Mouse (Mus musculus) spleen, adult 2 months (tissue): ENCODE measurements around the gene C8a. TPM values are rescaled to one million over a fixed set of nuclear protein-coding genes. Genes with fewer than 3 reads are reported as not detected.

Experiments
- DNase-seq, 2 experiments: peaks; one replicate each; pipeline versions ENCODE4 v3.0.0 to v3.0.0-alpha.2; 2012 to 2021; ENCODE audit warnings: low spot score in 2 of 2, low read depth in 1 of 2
- H3K27ac ChIP-seq: fragments of 200-500 bp; 2 replicates; pipeline ENCODE4 v1.5.1; 2012; ENCODE audit warnings: low read length, inconsistent platforms; ENCODE audit not compliant: insufficient read depth
- H3K27me3 ChIP-seq: fragments of 200-500 bp; 2 replicates; pipeline ENCODE4 v1.6.1; 2012; ENCODE audit warnings: mild to moderate bottlenecking, moderate library complexity, low read length, inconsistent platforms; ENCODE audit not compliant: control insufficient read depth, insufficient read depth
- H3K36me3 ChIP-seq: fragments of 200-500 bp; 2 replicates; pipeline ENCODE4 v1.6.1; 2012; ENCODE audit warnings: mild to moderate bottlenecking, low read length, inconsistent platforms; ENCODE audit not compliant: control insufficient read depth, insufficient read depth
- H3K4me1 ChIP-seq: fragments of 200-500 bp; 2 replicates; pipeline ENCODE4 v1.6.1; 2011; ENCODE audit warnings: inconsistent platforms; ENCODE audit not compliant: control insufficient read depth, insufficient read depth, insufficient read length
- H3K4me3 ChIP-seq: fragments of 200-500 bp; 2 replicates; pipeline ENCODE4 v1.5.1; 2011; ENCODE audit warnings: mild to moderate bottlenecking, inconsistent platforms; ENCODE audit not compliant: insufficient read depth, insufficient read length; ENCODE audit errors: extremely low read depth
- CTCF ChIP-seq: fragments of 200-500 bp; IDR thresholded peaks from 2 replicates; pipeline ENCODE4 v1.5.1; 2011; ENCODE audit warnings: mild to moderate bottlenecking, inconsistent platforms; ENCODE audit not compliant: insufficient read depth, insufficient read length, insufficient replicate concordance; ENCODE audit errors: extremely low read depth
- POLR2A ChIP-seq: fragments of 200-500 bp; IDR thresholded peaks from 2 replicates; pipeline ENCODE4 v1.6.1; 2011; ENCODE audit warnings: low read depth, low read length, inconsistent platforms
- WGBS: fragments of 180-500 bp; shearing (Covaris S2); methylation state at CpG from one replicate; pipeline ENCODE4 v1.1.7; 2018; 5-methylcytosine and 5-hydroxymethylcytosine counted together
- polyA plus RNA-seq: library from polyadenylated mRNA; depleted of rRNA; stranded (reverse); fragments of >200 nt; gene quantifications from 2 replicates; pipeline ENCODE4 v1.2.3, GENCODE M21; 2012

Gene C8a
- polyA plus RNA-seq, 1 experiment: not detected

- no peak for TF ChIP-seq CTCF
- TF ChIP-seq POLR2A: no peak
- H3K4me1 ChIP-seq: no peaks in the 10 kb centered on the region
- no peaks in the 10 kb centered on the region for H3K27me3 ChIP-seq
- 67% methylated on average over 2 of the region's 2 CpGs for WGBS
- DNase-seq: no peak
- H3K36me3 ChIP-seq: no peaks in the 10 kb centered on the region
- H3K4me3 ChIP-seq: no peak overlapping the region
- no peak overlapping the region for H3K27ac ChIP-seq
Measured at GRCm38 (mm10) chr4:104855216-104855615, 21.0 kb downstream of the C8a start.

GRCm38 (mm10) chr4:104843546-104843945 lies 32.7 kb downstream of the C8a start:
- no peaks in the 10 kb centered on the region for H3K27me3 ChIP-seq
- no peak overlapping the region for H3K4me3 ChIP-seq
- no peaks in the 10 kb centered on the region for H3K36me3 ChIP-seq
- DNase-seq: no peak
- no peak overlapping the region for H3K27ac ChIP-seq
- H3K4me1 ChIP-seq: no peaks in the 10 kb centered on the region
- WGBS: 76% methylated on average over 4 of the region's 4 CpGs
- TF ChIP-seq POLR2A (no peak), CTCF (no peak)

- H3K27ac ChIP-seq: no peak overlapping the region
- no peak overlapping the region for H3K4me3 ChIP-seq
- TF ChIP-seq CTCF (no peak), POLR2A (no peak)
- no peaks in the 10 kb centered on the region for H3K36me3 ChIP-seq
- no peak for DNase-seq
- H3K4me1 ChIP-seq: no peaks in the 10 kb centered on the region
- 89% methylated on average over 5 of the region's 5 CpGs for WGBS
- no peaks in the 10 kb centered on the region for H3K27me3 ChIP-seq
Measured at GRCm38 (mm10) chr4:104842204-104842603, 34.0 kb downstream of the C8a start.

- Histone ChIP-seq H3K27me3 (no peaks in the 10 kb centered on the region), H3K36me3 (no peaks in the 10 kb centered on the region), H3K4me1 (no peaks in the 10 kb centered on the region), H3K27ac (no peak overlapping the region), H3K4me3 (no peak overlapping the region)
- no peak for DNase-seq
- 78% methylated on average over 2 of the region's 2 CpGs for WGBS
- no peak for TF ChIP-seq POLR2A
- TF ChIP-seq CTCF: no peak
Measured at GRCm38 (mm10) chr4:104838342-104838741, 37.9 kb downstream of the C8a start.

GRCm38 (mm10) chr4:104835096-104835495 lies 41.1 kb downstream of the C8a start:
- WGBS: 70% methylated on average over 5 of the region's 5 CpGs
- Histone ChIP-seq H3K27ac (no peak overlapping the region), H3K36me3 (no peaks in the 10 kb centered on the region), H3K4me3 (no peak overlapping the region), H3K27me3 (no peaks in the 10 kb centered on the region), H3K4me1 (no peaks in the 10 kb centered on the region)
- no peak for DNase-seq
- TF ChIP-seq CTCF (no peak), POLR2A (no peak)

GRCm38 (mm10) chr4:104828939-104829338 lies 47.3 kb downstream of the C8a start:
- H3K27ac ChIP-seq: no peak overlapping the region
- WGBS: 84% methylated on average over 5 of the region's 5 CpGs

GRCm38 (mm10) chr4:104824381-104825077 lies 51.7 kb downstream of the C8a start:
- no peaks in the 10 kb centered on the region for H3K27me3 ChIP-seq
- WGBS: 74% methylated on average over 7 of the region's 7 CpGs

More at GRCm38 (mm10) chr4:104828939-104829338, 47.3 kb downstream of the C8a start:
- Histone ChIP-seq H3K27me3 (no peaks in the 10 kb centered on the region), H3K36me3 (no peaks in the 10 kb centered on the region), H3K4me1 (no peaks in the 10 kb centered on the region), H3K4me3 (no peak overlapping the region)
- no peak for DNase-seq
- TF ChIP-seq POLR2A (no peak), CTCF (no peak)

More at GRCm38 (mm10) chr4:104824381-104825077, 51.7 kb downstream of the C8a start:
- no peak for DNase-seq
- Histone ChIP-seq H3K27ac (no peak overlapping the region), H3K36me3 (no peaks in the 10 kb centered on the region), H3K4me1 (no peaks in the 10 kb centered on the region), H3K4me3 (no peak overlapping the region)
- TF ChIP-seq POLR2A (no peak), CTCF (no peak)
